ENCODE assay signal across 20 mouse cellular contexts in genomic region chr16:37971522-37971921, GRCm38 (mm10). TPM values are rescaled to one million over a fixed set of nuclear protein-coding genes. Genes with fewer than 3 reads are reported as not detected.
DNase-seq lines count a peak whose midpoint lies in the region; ATAC-seq and TF ChIP-seq lines count a peak whose summit lies in the region.
"Had no signal": no experiment of that assay in that cellular context is flagged by ENCODE, and none has a peak within 500 bp of the region (broad histone marks: within the 10 kb centered on the region; RNA-seq: fewer than 3 reads in every experiment).

No protein-coding gene starts in this region.

- TF ChIP-seq POLR2A in kidney, adult 2 months (IDR thresholded peaks at IDR 0.05; ENCODE audit: low read depth, low read length): no peak
- TF ChIP-seq POLR2A in thymus, adult 2 months (IDR thresholded peaks at IDR 0.05; ENCODE audit: control insufficient read depth, extremely low read depth, insufficient read depth, low read length, poor library complexity): no peak

- H3K9me3 ChIP-seq in embryonic facial prominence, embryonic 12.5 days: no peaks in the 10 kb centered on the region
- H3K9me3 ChIP-seq in embryonic facial prominence, embryonic 10.5 days: no peaks in the 10 kb centered on the region
- no peaks in the 10 kb centered on the region for H3K9me3 ChIP-seq in kidney, embryonic 14.5 days (ENCODE audit: control insufficient read depth, low read length)
- H3K9me3 ChIP-seq in limb, embryonic 13.5 days: no peaks in the 10 kb centered on the region
- H3K9me3 ChIP-seq in forebrain, postnatal 0 days (ENCODE audit: low read length): no peaks in the 10 kb centered on the region
- H3K9me3 ChIP-seq: liver, embryonic 13.5 days had no signal

- no peaks in the 10 kb centered on the region for H3K36me3 ChIP-seq in embryonic facial prominence, embryonic 12.5 days
- no peaks in the 10 kb centered on the region for H3K36me3 ChIP-seq in embryonic facial prominence, embryonic 10.5 days (replicated peaks)
- H3K36me3 ChIP-seq in kidney, adult 2 months (ENCODE audit: control insufficient read depth, insufficient read depth, low read length): no peaks in the 10 kb centered on the region
- H3K36me3 ChIP-seq in kidney, embryonic 14.5 days (ENCODE audit: control insufficient read depth, insufficient read depth, low read length): no peaks in the 10 kb centered on the region
- H3K36me3 ChIP-seq in thymus, adult 2 months (ENCODE audit: control insufficient read depth, insufficient read depth, low read length): no peaks in the 10 kb centered on the region
- no peaks in the 10 kb centered on the region for H3K36me3 ChIP-seq in limb, embryonic 13.5 days
- H3K36me3 ChIP-seq in forebrain, postnatal 0 days (ENCODE audit: insufficient read depth): no peaks in the 10 kb centered on the region
- H3K36me3 ChIP-seq: liver, embryonic 13.5 days had no signal

- no peaks in the 10 kb centered on the region for H3K4me1 ChIP-seq in embryonic facial prominence, embryonic 12.5 days
- H3K4me1 ChIP-seq in embryonic facial prominence, embryonic 10.5 days: no peaks in the 10 kb centered on the region
- no peaks in the 10 kb centered on the region for H3K4me1 ChIP-seq in kidney, adult 2 months (ENCODE audit: control insufficient read depth, insufficient read depth, low read length)
- 0 out of 2 replicates have a peak, but pooled peaks cover 3% of the 10 kb centered on the region for H3K4me1 ChIP-seq in kidney, embryonic 14.5 days (ENCODE audit: control insufficient read depth, insufficient read depth, low read length)
- peaks cover 24% of the 10 kb centered on the region for H3K4me1 ChIP-seq in thymus, adult 2 months (replicated peaks; ENCODE audit: control insufficient read depth, insufficient read depth, low read length)
- H3K4me1 ChIP-seq in limb, embryonic 13.5 days: peaks cover 30% of the 10 kb centered on the region
- H3K4me1 ChIP-seq in forebrain, postnatal 0 days (ENCODE audit: insufficient read depth): no peaks in the 10 kb centered on the region

- WGBS in embryonic facial prominence, embryonic 12.5 days: 77% methylated on average over 5 of the region's 5 CpGs
- WGBS in embryonic facial prominence, embryonic 10.5 days: 80% methylated on average over 5 of the region's 5 CpGs
- WGBS in kidney, adult 2 months: 28% methylated on average over 5 of the region's 5 CpGs
- 47% methylated on average over 5 of the region's 5 CpGs for WGBS in kidney, embryonic 14.5 days
- WGBS in thymus, adult 2 months: 79% methylated on average over 5 of the region's 5 CpGs
- 64% methylated on average over 5 of the region's 5 CpGs for WGBS in limb, embryonic 13.5 days
- 55% methylated on average over 5 of the region's 5 CpGs for WGBS in forebrain, postnatal 0 days

- H3K4me3 ChIP-seq in embryonic facial prominence, embryonic 12.5 days: no peak overlapping the region
- no peak overlapping the region for H3K4me3 ChIP-seq in embryonic facial prominence, embryonic 10.5 days
- H3K4me3 ChIP-seq in kidney, adult 2 months (ENCODE audit: insufficient read depth, low read depth, low read length): no peak overlapping the region
- no peak overlapping the region for H3K4me3 ChIP-seq in kidney, embryonic 14.5 days (ENCODE audit: low read length)
- no peak overlapping the region for H3K4me3 ChIP-seq in thymus, adult 2 months (ENCODE audit: control insufficient read depth, insufficient read depth, low read length)
- H3K4me3 ChIP-seq in limb, embryonic 13.5 days: no peak overlapping the region
- H3K4me3 ChIP-seq in forebrain, postnatal 0 days (ENCODE audit: low read depth, low read length): no peak overlapping the region
- H3K4me3 ChIP-seq: liver, embryonic 13.5 days; myocyte had no signal

- no peak overlapping the region for H3K27ac ChIP-seq in embryonic facial prominence, embryonic 12.5 days
- no peak overlapping the region for H3K27ac ChIP-seq in embryonic facial prominence, embryonic 10.5 days (replicated peaks)
- H3K27ac ChIP-seq in kidney, adult 2 months (ENCODE audit: insufficient read depth, low read depth, low read length): no peak overlapping the region
- H3K27ac ChIP-seq in kidney, embryonic 14.5 days (ENCODE audit: low read depth, low read length): no peak overlapping the region
- peak overlapping the region; percentile 52; the same call in 1 of the 2 replicates for H3K27ac ChIP-seq in thymus, adult 2 months (ENCODE audit: control insufficient read depth, insufficient read depth, low read length)
- H3K27ac ChIP-seq in limb, embryonic 13.5 days: peak overlapping the region; percentile 55; the same call in 1 of the 2 replicates
- H3K27ac ChIP-seq in forebrain, postnatal 0 days (ENCODE audit: low read depth, low read length): no peak overlapping the region
- H3K27ac ChIP-seq: liver, embryonic 13.5 days had no signal

- no peak for DNase-seq in embryonic facial prominence, embryonic 10.5 days (ENCODE audit: low spot score)
- DNase-seq in kidney, adult 2 months: peak; percentile 41
- no peak for DNase-seq in thymus, adult 2 months
- no peak for DNase-seq in thymus, postnatal 10 days (ENCODE audit: low spot score in 2 of 2)
- DNase-seq in forebrain, postnatal 0 days: no peak
- DNase-seq: cerebellum, adult 11 months; cerebellum, postnatal 10 days; heart, postnatal 4 days; kidney, adult 8-10 months; liver, embryonic 13.5 days; lung, embryonic 14.5 days; lung, postnatal 4 days; right cerebral cortex, adult 18-20 months had no signal

- H3K9ac ChIP-seq in embryonic facial prominence, embryonic 12.5 days: 0 out of 2 replicates have a peak overlapping the region, but pooled peaks have one; percentile 5
- no peak overlapping the region for H3K9ac ChIP-seq in kidney, embryonic 14.5 days (ENCODE audit: low read depth, low read length)
- H3K9ac ChIP-seq in limb, embryonic 13.5 days: no peak overlapping the region
- H3K9ac ChIP-seq in forebrain, postnatal 0 days: no peak overlapping the region
- H3K9ac ChIP-seq: liver, embryonic 13.5 days; lung, embryonic 14.5 days had no signal

- no peaks in the 10 kb centered on the region for H3K27me3 ChIP-seq in embryonic facial prominence, embryonic 12.5 days
- H3K27me3 ChIP-seq in embryonic facial prominence, embryonic 10.5 days (replicated peaks; ENCODE audit: low read depth, poor library complexity, severe bottlenecking): no peaks in the 10 kb centered on the region
- no peaks in the 10 kb centered on the region for H3K27me3 ChIP-seq in kidney, adult 2 months (replicated peaks; ENCODE audit: control insufficient read depth, insufficient read depth, low read length)
- no peaks in the 10 kb centered on the region; the same call in 1 of the 2 replicates for H3K27me3 ChIP-seq in kidney, embryonic 14.5 days (ENCODE audit: control insufficient read depth, insufficient read depth, low read length)
- H3K27me3 ChIP-seq in thymus, adult 2 months (ENCODE audit: control insufficient read depth, insufficient read depth, low read length): no peaks in the 10 kb centered on the region
- no peaks in the 10 kb centered on the region for H3K27me3 ChIP-seq in limb, embryonic 13.5 days
- no peaks in the 10 kb centered on the region for H3K27me3 ChIP-seq in forebrain, postnatal 0 days (ENCODE audit: insufficient read depth, low read length)
- H3K27me3 ChIP-seq: CH12.LX; liver, embryonic 13.5 days had no signal

- H3K4me2 ChIP-seq in embryonic facial prominence, embryonic 12.5 days (replicated peaks): no peak overlapping the region
- H3K4me2 ChIP-seq in kidney, embryonic 14.5 days (replicated peaks; ENCODE audit: low read depth, low read length): no peak overlapping the region
- no peak overlapping the region for H3K4me2 ChIP-seq in limb, embryonic 13.5 days (replicated peaks)
- H3K4me2 ChIP-seq in forebrain, postnatal 0 days (ENCODE audit: low read depth): no peak overlapping the region
- H3K4me2 ChIP-seq: liver, embryonic 13.5 days; lung, embryonic 14.5 days had no signal

- ATAC-seq in embryonic facial prominence, embryonic 12.5 days (ENCODE audit: insufficient number of reproducible peaks, insufficient read depth, low FRiP score, low TSS enrichment): no peak
- ATAC-seq in kidney, embryonic 14.5 days (ENCODE audit: low FRiP score, low TSS enrichment): no peak
- no peak for ATAC-seq in limb, embryonic 13.5 days (ENCODE audit: low FRiP score, low read depth)
- no peak for ATAC-seq in forebrain, postnatal 0 days

- no peak for TF ChIP-seq CTCF in kidney, adult 2 months (conservative IDR thresholded peaks at IDR 0.05; ENCODE audit: insufficient read depth, insufficient read length, low read depth, low read length)
- no peak for TF ChIP-seq CTCF in thymus, adult 2 months (IDR thresholded peaks at IDR 0.05; ENCODE audit: borderline replicate concordance, control insufficient read depth, extremely low read depth, insufficient read depth, low read length, poor library complexity)
- no peak for TF ChIP-seq CTCF in forebrain, postnatal 0 days (IDR thresholded peaks at IDR 0.05; ENCODE audit: low read depth)

RNA-seq across cellular contexts. Expression of gene Gpr156, which starts 55.2 kb away (rescaled TPM):
- polyA plus RNA-seq in embryonic facial prominence, embryonic 12.5 days (2016; fragmentation: Nextera tagmentation; extraction: Ambion mirVana): 1.2 and 1.5 TPM in 2 replicates
- 0.99 and 1.2 TPM in 2 replicates for polyA plus RNA-seq in embryonic facial prominence, embryonic 10.5 days (2016; fragmentation: Nextera tagmentation; extraction: Ambion mirVana)
- polyA plus RNA-seq in kidney, adult 2 months (2012; rRNA removed): 0.03 TPM in 1 of 2 replicates, not detected in the other
- polyA plus RNA-seq in kidney, embryonic 14.5 days (2014; fragmentation: Nextera tagmentation; extraction: Ambion mirVana): 0.57 and 1.1 TPM in 2 replicates
- polyA plus RNA-seq in thymus, adult 2 months (2012; rRNA removed): 0.08 and 0.09 TPM in 2 replicates
- polyA plus RNA-seq in limb, embryonic 13.5 days (2015; fragmentation: Nextera tagmentation; extraction: Ambion mirVana): 0.88 and 0.95 TPM in 2 replicates
- 2.8 and 3.3 TPM in 2 replicates for total RNA-seq in forebrain, postnatal 0 days (2014; rRNA removed)
- polyA plus RNA-seq in forebrain, postnatal 0 days (2015; fragmentation: Nextera tagmentation; extraction: Ambion mirVana): 1.5 and 2.3 TPM in 2 replicates
- total RNA-seq: gastrocnemius, adult 18-20 months; MEL had no signal

Comparison
In these comparisons a context has a peak if more than half of its experiments do, and no peak if none do; other contexts are left out.
1. H3K27ac ChIP-seq: peak in thymus, adult 2 months (single experiment) and limb, embryonic 13.5 days (single experiment); none in embryonic facial prominence, embryonic 12.5 days (single experiment), embryonic facial prominence, embryonic 10.5 days (single experiment), kidney, adult 2 months (single experiment), kidney, embryonic 14.5 days (single experiment) and forebrain, postnatal 0 days (single experiment).